Mouse (Mus musculus): Measurements from ENCODE around the gene Syt7. TPM values are rescaled to one million over a fixed set of nuclear protein-coding genes. Genes with fewer than 3 reads are reported as not detected.

The Syt7 gene
- polyA plus RNA-seq, 1 experiment from 2014 or later: 12.0 TPM

DNA sequence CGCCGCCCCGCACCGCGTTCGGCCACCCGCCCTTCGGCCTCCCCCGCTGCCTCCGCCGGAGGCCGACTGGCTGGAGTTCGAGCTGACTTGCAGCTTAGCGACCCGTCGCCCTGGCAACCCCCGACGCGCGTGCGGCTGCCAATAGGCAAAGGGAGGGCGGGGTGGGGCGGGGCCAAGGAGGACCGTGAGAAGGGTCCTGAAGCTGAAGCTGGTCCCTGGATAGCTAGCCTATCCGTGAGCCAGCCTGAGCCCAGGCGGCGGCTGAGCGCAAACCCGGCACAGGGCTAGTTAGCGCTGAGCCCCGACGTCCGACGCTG lies 68.6 kb downstream of the Syt7 start:
- H3K36me3 ChIP-seq (replicated peaks; ENCODE audit: control insufficient read depth, insufficient read depth): no peaks in the 10 kb centered on the region
- DNase-seq (ENCODE audit: low spot score): peak; percentile 81
- ATAC-seq (ENCODE audit: low FRiP score): peak; percentile 92
- peaks cover 14% of the 10 kb centered on the region; the same call in 1 of the 2 replicates for H3K4me1 ChIP-seq (replicated peaks; ENCODE audit: control insufficient read depth, insufficient read depth, low read length)
- peaks cover 65% of the 10 kb centered on the region for H3K27me3 ChIP-seq (ENCODE audit: control insufficient read depth, insufficient read depth, low read length)
- H3K4me2 ChIP-seq (replicated peaks): peak overlapping the region; percentile 83
- peak overlapping the region; percentile 50 for H3K4me3 ChIP-seq (replicated peaks; ENCODE audit: low read length)
- under 1% methylated on average over 33 of the region's 34 CpGs for WGBS
- no peaks in the 10 kb centered on the region for H3K9me3 ChIP-seq (ENCODE audit: control insufficient read depth, low read length)
- H3K27ac ChIP-seq: peak overlapping the region; percentile 72; the same call in 1 of the 2 replicates
- H3K9ac ChIP-seq: peak overlapping the region; percentile 54

DNA sequence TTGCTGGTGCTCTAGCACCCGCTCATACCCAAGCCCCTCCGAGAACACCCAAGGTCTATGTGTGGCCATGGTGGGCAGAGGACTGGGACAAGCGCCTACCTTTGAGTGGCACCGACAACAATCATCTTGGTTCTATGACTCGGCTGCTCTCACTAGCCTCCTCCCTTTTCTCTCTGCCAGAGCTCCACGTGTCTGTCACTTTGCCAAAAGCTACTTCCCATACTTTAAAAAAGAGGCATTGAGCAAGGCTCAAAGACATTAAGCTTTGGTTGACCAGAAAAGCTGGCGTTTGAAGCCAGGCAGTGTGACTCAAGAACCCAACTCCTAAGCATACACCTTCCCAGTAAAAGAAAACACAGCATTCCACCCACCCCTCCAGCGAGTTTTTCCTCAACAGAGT lies 69.2 kb downstream of the Syt7 start:
- Histone ChIP-seq H3K4me1 (replicated peaks; ENCODE audit: control insufficient read depth, insufficient read depth, low read length) (peaks cover 14% of the 10 kb centered on the region; the same call in 1 of the 2 replicates), H3K27ac (no peak overlapping the region), H3K9ac (no peak overlapping the region), H3K4me2 (replicated peaks) (peak overlapping the region; percentile 83), H3K27me3 (ENCODE audit: control insufficient read depth, insufficient read depth, low read length) (peaks cover 67% of the 10 kb centered on the region), H3K36me3 (replicated peaks; ENCODE audit: control insufficient read depth, insufficient read depth) (no peaks in the 10 kb centered on the region), H3K9me3 (ENCODE audit: control insufficient read depth, low read length) (no peaks in the 10 kb centered on the region), H3K4me3 (replicated peaks; ENCODE audit: low read length) (peak overlapping the region; percentile 50)
- DNase-seq (ENCODE audit: low spot score): peak; percentile 54
- 26% methylated on average over 8 of the region's 8 CpGs for WGBS
- no peak for ATAC-seq (ENCODE audit: low FRiP score)

DNA sequence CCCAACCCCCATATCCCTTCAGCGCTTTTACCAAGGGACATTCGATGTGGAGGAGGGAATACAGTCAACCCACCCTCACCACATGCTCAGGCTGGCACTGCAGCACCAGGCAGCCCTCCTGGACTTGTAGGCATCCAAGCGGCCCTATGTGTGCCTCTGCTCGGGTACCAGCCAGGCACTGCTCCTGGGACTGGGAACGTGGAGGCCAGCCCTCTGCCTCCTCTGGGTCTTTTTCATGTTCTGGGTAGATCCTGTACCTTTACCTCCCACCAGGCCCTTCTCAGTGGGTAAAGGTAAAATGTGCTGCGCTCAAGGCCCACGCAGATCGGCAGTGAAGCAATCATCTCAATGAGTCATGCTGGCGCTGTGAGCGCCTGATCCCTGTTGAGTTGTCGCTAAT lies 71.0 kb downstream of the Syt7 start:
- H3K9me3 ChIP-seq (ENCODE audit: control insufficient read depth, low read length): no peaks in the 10 kb centered on the region
- 46% methylated on average over 11 of the region's 11 CpGs for WGBS
- peaks cover 63% of the 10 kb centered on the region for H3K27me3 ChIP-seq (ENCODE audit: control insufficient read depth, insufficient read depth, low read length)
- no peak overlapping the region for H3K4me3 ChIP-seq (replicated peaks; ENCODE audit: low read length)
- peaks cover 14% of the 10 kb centered on the region; the same call in 1 of the 2 replicates for H3K4me1 ChIP-seq (replicated peaks; ENCODE audit: control insufficient read depth, insufficient read depth, low read length)
- no peaks in the 10 kb centered on the region for H3K36me3 ChIP-seq (replicated peaks; ENCODE audit: control insufficient read depth, insufficient read depth)
- no peak for ATAC-seq (ENCODE audit: low FRiP score)
- DNase-seq (ENCODE audit: low spot score): no peak
- H3K4me2 ChIP-seq (replicated peaks): no peak overlapping the region
- H3K27ac ChIP-seq: no peak overlapping the region
- H3K9ac ChIP-seq: no peak overlapping the region

DNA sequence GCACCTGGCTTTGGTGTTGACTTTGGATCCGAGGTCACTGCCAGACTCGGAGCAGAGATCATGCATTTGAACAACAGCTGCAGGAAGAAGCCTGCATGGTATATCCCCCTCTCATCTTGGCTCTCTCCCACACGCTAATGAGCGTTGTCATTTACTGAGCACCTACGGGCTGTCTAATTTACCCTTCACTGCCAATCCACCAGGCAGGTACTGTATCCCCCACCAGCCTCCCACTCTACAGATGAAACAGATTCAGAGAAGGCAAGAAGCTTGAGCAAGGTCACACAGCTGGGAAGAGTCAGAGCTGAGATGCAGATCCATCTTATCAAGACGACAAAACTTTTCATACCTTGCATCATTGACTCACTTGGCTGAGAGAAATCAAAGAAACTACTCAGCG lies 72.7 kb downstream of the Syt7 start:
- Histone ChIP-seq H3K4me1 (replicated peaks; ENCODE audit: control insufficient read depth, insufficient read depth, low read length) (peaks cover 9% of the 10 kb centered on the region; the same call in 1 of the 2 replicates), H3K9ac (no peak overlapping the region), H3K27me3 (ENCODE audit: control insufficient read depth, insufficient read depth, low read length) (peaks cover 46% of the 10 kb centered on the region), H3K36me3 (replicated peaks; ENCODE audit: control insufficient read depth, insufficient read depth) (no peaks in the 10 kb centered on the region), H3K4me3 (replicated peaks; ENCODE audit: low read length) (no peak overlapping the region), H3K27ac (no peak overlapping the region), H3K9me3 (ENCODE audit: control insufficient read depth, low read length) (no peaks in the 10 kb centered on the region), H3K4me2 (replicated peaks) (no peak overlapping the region)
- no peak for ATAC-seq (ENCODE audit: low FRiP score)
- WGBS: 41% methylated on average over 7 of the region's 7 CpGs
- DNase-seq (ENCODE audit: low spot score): no peak

DNA sequence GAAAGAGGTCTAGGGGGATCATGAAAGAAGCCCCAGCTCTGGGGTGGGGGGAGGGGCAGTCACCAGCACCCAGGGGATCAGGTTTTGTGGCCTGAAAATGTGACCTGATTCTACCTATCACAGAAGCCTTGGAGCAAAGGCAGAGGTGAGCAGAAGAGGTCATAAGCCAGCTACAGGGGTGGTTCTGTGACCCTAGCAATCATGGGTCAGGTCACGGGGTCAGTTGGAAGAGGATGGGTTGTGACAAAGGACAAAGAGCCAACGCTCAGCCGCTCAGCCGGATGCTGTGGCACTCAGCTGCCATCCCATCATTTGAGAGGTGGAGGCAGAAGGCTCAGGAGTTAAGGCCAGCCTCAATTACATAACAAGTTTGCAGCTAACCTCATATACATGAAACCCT lies 75.5 kb downstream of the Syt7 start:
- H3K9ac ChIP-seq: no peak overlapping the region
- H3K4me2 ChIP-seq (replicated peaks): no peak overlapping the region
- no peak overlapping the region for H3K27ac ChIP-seq
- no peaks in the 10 kb centered on the region for H3K9me3 ChIP-seq (ENCODE audit: control insufficient read depth, low read length)
- peaks cover 23% of the 10 kb centered on the region for H3K27me3 ChIP-seq (ENCODE audit: control insufficient read depth, insufficient read depth, low read length)
- no peaks in the 10 kb centered on the region for H3K4me1 ChIP-seq (replicated peaks; ENCODE audit: control insufficient read depth, insufficient read depth, low read length)
- no peak for DNase-seq (ENCODE audit: low spot score)
- H3K4me3 ChIP-seq (replicated peaks; ENCODE audit: low read length): no peak overlapping the region
- no peaks in the 10 kb centered on the region for H3K36me3 ChIP-seq (replicated peaks; ENCODE audit: control insufficient read depth, insufficient read depth)
- WGBS: 13% methylated on average over 4 of the region's 4 CpGs
- no peak for ATAC-seq (ENCODE audit: low FRiP score)

DNA sequence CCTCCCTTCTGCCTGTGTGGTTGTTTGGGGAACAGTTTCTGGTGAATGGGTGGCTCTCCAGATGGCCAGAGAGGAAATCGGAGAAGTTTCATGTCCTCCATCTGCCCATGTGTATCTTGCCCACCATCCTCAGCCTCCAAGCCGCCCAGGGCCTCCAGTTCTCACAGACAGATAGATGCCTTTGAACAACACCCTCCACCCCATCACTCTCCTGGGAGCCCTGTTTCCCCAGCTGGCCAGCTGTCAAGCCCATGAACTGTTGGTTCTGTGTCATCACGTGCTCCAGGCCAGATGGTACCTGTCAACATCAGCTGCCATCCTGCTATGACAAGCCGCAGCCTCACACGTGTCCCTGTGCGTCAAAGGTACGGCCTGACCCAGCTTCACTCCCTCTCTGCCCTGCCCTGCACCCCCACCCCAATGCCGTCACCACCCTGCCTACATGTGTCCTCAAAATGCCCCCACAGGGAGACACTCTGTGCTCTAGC lies 80.3 kb downstream of the Syt7 start:
- ATAC-seq (ENCODE audit: low FRiP score) (no peak), DNase-seq (ENCODE audit: low spot score) (no peak)
- WGBS: 57% methylated on average over 8 of the region's 8 CpGs
- H3K27ac ChIP-seq: no peak overlapping the region
- H3K27me3 ChIP-seq (ENCODE audit: control insufficient read depth, insufficient read depth, low read length): no peaks in the 10 kb centered on the region
- no peak overlapping the region for H3K4me3 ChIP-seq (replicated peaks; ENCODE audit: low read length)
- H3K4me1 ChIP-seq (replicated peaks; ENCODE audit: control insufficient read depth, insufficient read depth, low read length): no peaks in the 10 kb centered on the region
- H3K9ac ChIP-seq: no peak overlapping the region
- no peaks in the 10 kb centered on the region for H3K36me3 ChIP-seq (replicated peaks; ENCODE audit: control insufficient read depth, insufficient read depth)
- H3K4me2 ChIP-seq (replicated peaks): no peak overlapping the region
- H3K9me3 ChIP-seq (ENCODE audit: control insufficient read depth, low read length): no peaks in the 10 kb centered on the region

DNA sequence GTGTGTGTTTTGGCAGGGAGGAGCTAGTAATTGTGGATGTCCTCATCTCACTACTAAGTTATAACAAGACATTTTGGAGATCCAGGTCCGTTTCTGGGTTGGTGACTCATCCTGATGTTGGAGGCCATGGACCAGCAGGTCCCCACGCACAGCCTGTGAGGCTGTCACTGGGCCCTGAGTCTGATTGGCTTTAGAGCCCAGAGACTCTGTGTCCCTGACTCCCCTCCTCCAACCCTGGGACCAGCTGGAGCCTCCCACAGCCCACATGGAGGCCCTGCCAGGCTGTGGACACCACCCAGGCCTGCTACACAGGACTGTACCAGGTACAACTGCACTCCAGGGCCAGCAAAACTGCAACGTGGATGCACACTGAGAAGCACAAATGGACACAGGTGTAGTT lies 84.1 kb downstream of the Syt7 start:
- Histone ChIP-seq H3K27ac (no peak overlapping the region), H3K36me3 (replicated peaks; ENCODE audit: control insufficient read depth, insufficient read depth) (no peaks in the 10 kb centered on the region), H3K9ac (no peak overlapping the region), H3K27me3 (ENCODE audit: control insufficient read depth, insufficient read depth, low read length) (no peaks in the 10 kb centered on the region), H3K9me3 (ENCODE audit: control insufficient read depth, low read length) (no peaks in the 10 kb centered on the region), H3K4me2 (replicated peaks) (no peak overlapping the region), H3K4me1 (replicated peaks; ENCODE audit: control insufficient read depth, insufficient read depth, low read length) (no peaks in the 10 kb centered on the region), H3K4me3 (replicated peaks; ENCODE audit: low read length) (no peak overlapping the region)
- ATAC-seq (ENCODE audit: low FRiP score): no peak; the same call in 1 of the 2 replicates
- DNase-seq (ENCODE audit: low spot score): no peak
- 87% methylated on average over 3 of the region's 3 CpGs for WGBS

DNA sequence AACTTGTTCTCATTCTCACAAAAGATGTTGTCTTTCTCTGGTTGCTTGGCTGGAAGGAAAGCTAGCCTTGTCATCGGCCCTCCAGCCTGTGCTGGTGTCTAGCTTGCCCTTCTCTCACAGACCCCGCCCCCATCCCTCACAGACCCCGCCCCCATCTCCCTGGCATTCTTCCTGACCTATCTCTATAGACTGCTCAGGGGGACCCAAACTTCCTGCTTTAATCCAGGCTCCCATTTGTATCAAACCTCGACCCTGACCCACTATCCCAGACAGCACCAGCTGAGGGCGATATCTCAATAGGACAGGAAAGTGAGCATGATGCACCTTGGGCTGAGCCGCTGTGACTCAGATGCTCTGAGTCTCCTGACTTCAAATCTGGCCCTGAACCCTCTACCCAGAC lies 84.9 kb downstream of the Syt7 start:
- H3K27me3 ChIP-seq (ENCODE audit: control insufficient read depth, insufficient read depth, low read length): no peaks in the 10 kb centered on the region
- H3K36me3 ChIP-seq (replicated peaks; ENCODE audit: control insufficient read depth, insufficient read depth): no peaks in the 10 kb centered on the region
- no peak overlapping the region for H3K4me2 ChIP-seq (replicated peaks)
- ATAC-seq (ENCODE audit: low FRiP score) (no peak), DNase-seq (ENCODE audit: low spot score) (no peak)
- no peak overlapping the region for H3K9ac ChIP-seq
- H3K27ac ChIP-seq: no peak overlapping the region
- 12% methylated on average over 6 of the region's 6 CpGs for WGBS
- no peaks in the 10 kb centered on the region for H3K4me1 ChIP-seq (replicated peaks; ENCODE audit: control insufficient read depth, insufficient read depth, low read length)
- no peak overlapping the region for H3K4me3 ChIP-seq (replicated peaks; ENCODE audit: low read length)
- no peaks in the 10 kb centered on the region for H3K9me3 ChIP-seq (ENCODE audit: control insufficient read depth, low read length)

DNA sequence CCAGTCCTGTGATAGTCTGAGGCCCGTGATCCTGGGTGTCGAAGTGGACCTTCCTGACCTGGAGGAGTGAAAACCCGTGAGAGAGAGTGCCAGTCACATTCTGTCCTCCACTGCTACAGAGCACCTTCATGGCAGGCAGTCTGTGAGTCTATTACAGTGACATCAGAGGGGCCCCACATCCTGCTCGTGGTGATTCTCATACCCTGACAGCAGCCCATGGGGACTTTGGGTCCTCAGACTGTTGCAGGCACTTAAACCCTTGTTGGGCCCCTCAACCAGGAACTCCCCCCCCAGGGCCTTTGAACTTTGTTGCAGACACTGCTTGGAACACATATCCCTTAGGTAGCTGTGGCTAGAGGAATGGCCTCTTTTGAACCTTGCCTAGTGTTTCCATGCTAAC lies 90.7 kb downstream of the Syt7 start:
- Histone ChIP-seq H3K27me3 (ENCODE audit: control insufficient read depth, insufficient read depth, low read length) (no peaks in the 10 kb centered on the region), H3K9ac (no peak overlapping the region), H3K4me3 (replicated peaks; ENCODE audit: low read length) (no peak overlapping the region), H3K9me3 (ENCODE audit: control insufficient read depth, low read length) (no peaks in the 10 kb centered on the region), H3K4me1 (replicated peaks; ENCODE audit: control insufficient read depth, insufficient read depth, low read length) (0 out of 2 replicates have a peak, but pooled peaks cover 6% of the 10 kb centered on the region), H3K36me3 (replicated peaks; ENCODE audit: control insufficient read depth, insufficient read depth) (no peaks in the 10 kb centered on the region), H3K4me2 (replicated peaks) (no peak overlapping the region), H3K27ac (no peak overlapping the region)
- DNase-seq (ENCODE audit: low spot score): no peak
- no peak for ATAC-seq (ENCODE audit: low FRiP score)
- 87% methylated on average over 4 of the region's 4 CpGs for WGBS

DNA sequence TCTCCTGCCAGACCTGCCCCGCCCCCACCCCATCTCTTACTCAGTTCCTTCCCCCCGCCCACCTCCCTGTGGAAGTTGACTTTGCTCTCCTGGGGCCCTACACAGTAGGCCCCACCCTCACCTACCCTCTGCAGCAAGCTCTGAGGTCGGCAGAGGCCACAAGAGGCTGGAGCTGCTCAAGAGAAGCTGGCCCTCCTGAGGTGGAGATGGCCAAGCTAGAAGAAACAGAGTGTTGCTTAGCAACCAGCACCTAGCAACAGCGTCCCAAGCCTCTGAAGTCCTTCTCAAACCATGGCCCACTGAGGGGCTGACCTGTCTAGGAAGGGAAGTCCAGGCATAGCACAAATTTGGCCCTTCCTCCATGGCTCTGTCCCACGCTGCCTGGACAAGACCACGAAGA lies 93.8 kb downstream of the Syt7 start, which contains the start of gene Ppp1r32:
Ppp1r32 (minus strand) TSS at position 226 of the 400 bp plus-strand sequence.
- Histone ChIP-seq H3K4me3 (replicated peaks; ENCODE audit: low read length) (no peak within 1 kb of the TSS), H3K9me3 (ENCODE audit: control insufficient read depth, low read length) (no peaks in the 10 kb centered on the region), H3K27me3 (ENCODE audit: control insufficient read depth, insufficient read depth, low read length) (no peaks in the 10 kb centered on the region), H3K4me1 (replicated peaks; ENCODE audit: control insufficient read depth, insufficient read depth, low read length) (0 out of 2 replicates have a peak, but pooled peaks cover 6% of the 10 kb centered on the region), H3K36me3 (replicated peaks; ENCODE audit: control insufficient read depth, insufficient read depth) (no peaks in the 10 kb centered on the region), H3K9ac (no peak within 1 kb of the TSS), H3K4me2 (replicated peaks) (no peak within 1 kb of the TSS), H3K27ac (no peak within 1 kb of the TSS)
- peak; percentile 53; the same call in 1 of the 2 replicates for ATAC-seq (ENCODE audit: low FRiP score)
- DNase-seq (ENCODE audit: low spot score): peak; percentile 63
- WGBS: 25% methylated on average over 6 of the region's 6 CpGs

Data from hindbrain, embryonic 14.5 days (tissue).